Mouse (Mus musculus) erythroid progenitor cell, adult 5-6 weeks (primary cell): ENCODE results near the gene Zfp92. TPM values are rescaled to one million over a fixed set of nuclear protein-coding genes. Genes with fewer than 3 reads are reported as not detected.

ENCODE experiments used
- ATAC-seq: replicated peaks from 2 replicates; pipeline ENCODE4 v1.8.0; 2016; ENCODE audit warnings: moderate number of reproducible peaks, mild to moderate bottlenecking, moderate TSS enrichment, inconsistent platforms; ENCODE audit not compliant: poor library complexity, low FRiP score, severe bottlenecking
- total RNA-seq, 2 experiments: library from RNA; stranded (forward) in 1 of 2; stranded (reverse) in 1 of 2; fragments of 150-400 nt in 1 of 2; fragments of 186-747, 209-891 nt in 1 of 2; gene quantifications; 2 replicates each; pipeline versions ENCODE4 v1.2.3 to v1.2.4; 2015 to 2017; ENCODE audit warnings: low replicate concordance in 2 of 2

Gene Zfp92
- total RNA-seq, 2 experiments from 2014 or later = not detected

DNA sequence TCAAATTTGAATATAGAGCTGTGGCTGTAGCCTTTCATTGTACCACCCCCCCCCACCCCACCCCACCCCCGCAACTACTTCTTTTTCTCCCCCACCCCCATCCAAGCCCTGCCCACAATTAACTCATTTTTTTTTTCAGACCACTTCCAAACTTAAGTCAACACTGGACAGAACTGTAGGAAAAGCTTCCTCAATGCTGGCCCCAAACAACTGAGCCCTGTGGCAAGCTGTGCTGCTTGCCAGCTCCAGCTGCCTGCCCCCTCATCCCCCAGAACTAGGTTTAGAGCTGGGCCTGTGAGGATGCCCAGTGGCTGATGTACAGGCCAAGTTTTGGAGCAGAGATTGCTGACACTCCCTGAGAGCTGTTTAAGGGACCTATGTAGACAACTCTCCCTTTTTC is 57.9 kb downstream of the Zfp92 start:
- ATAC-seq = no peak

DNA sequence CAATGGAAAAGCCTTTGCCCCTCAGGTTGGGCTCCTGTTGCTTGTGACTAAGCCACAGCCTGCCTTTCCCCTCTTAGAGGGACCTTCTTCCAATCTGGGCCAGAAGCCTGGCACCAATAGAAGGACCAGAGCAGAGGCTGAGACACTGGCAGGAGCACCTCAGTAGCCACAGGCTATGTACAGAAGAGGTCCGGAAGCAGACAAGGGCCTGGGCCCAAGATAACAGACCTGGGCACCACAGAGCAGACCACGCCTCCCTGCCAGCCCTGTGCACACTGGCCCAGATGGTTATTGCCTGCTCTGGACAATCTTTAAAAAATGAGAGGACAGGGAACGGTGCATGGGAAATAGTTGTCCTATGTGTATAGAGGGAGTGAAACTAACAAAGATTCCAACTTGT is 60.9 kb downstream of the Zfp92 start:
- ATAC-seq = no peak

DNA sequence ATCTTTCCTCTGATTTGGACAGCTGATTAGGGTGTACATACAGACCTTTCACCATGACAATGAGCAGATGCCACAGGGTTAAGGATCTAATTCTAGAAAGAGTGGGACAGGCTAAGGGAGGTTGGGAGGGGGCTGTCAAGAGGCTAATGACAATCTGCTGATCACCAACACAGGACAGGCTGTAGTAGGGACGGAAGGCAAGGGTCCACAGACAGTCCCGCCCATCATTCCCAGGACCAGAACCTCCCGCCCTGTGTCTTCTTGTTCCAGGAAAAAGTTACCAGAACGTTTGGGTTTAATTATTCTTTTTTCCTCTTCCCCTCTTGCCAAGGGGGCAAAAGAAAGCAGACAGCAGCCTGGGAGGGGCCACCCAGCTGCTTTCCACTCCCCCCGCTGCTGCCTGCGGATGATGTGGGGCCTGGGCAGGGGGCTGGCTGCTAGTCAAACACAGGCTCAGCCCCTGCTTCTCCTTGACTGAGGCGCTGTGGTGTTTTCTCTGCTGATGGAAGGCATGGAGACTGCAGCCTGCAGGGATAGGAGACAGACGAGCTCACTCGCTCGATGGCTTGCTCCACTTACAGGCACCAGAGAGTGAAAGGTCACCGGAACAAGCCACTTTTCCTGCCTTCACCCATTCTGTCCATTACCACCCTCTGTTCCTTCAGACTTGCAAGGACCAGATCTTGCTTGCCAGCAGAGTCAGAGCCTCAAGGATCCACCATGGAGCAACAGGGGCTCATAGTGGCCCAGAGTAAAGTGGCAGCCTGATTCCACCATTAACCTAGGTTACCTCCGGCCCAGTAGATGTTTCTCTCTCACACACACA is 63.7 kb downstream of the Zfp92 start:
- no peak for ATAC-seq

- ATAC-seq = no peak
Measured at GRCm38 (mm10) chrX:73475658-73476256, 64.9 kb downstream of the Zfp92 start.

- ATAC-seq = no peak
Measured at GRCm38 (mm10) chrX:73476621-73477020, 65.7 kb downstream of the Zfp92 start.

- ATAC-seq = no peak
Measured at GRCm38 (mm10) chrX:73477500-73477899, 66.6 kb downstream of the Zfp92 start.

Other genes starting within 250 kb of the Zfp92 start
- not detected in 2 replicates for gene Spin2d, start 234.1 kb upstream of the Zfp92 start, total RNA-seq (2015; ENCODE audit: low replicate concordance)
- not detected in 2 replicates for gene Spin2d, start 234.1 kb upstream of the Zfp92 start, total RNA-seq (2017; ENCODE audit: low replicate concordance)
- gene Xlr3b, start 218.9 kb upstream of the Zfp92 start, total RNA-seq (2015; ENCODE audit: low replicate concordance) = not detected in 2 replicates
- gene Xlr3b, start 218.9 kb upstream of the Zfp92 start, total RNA-seq (2017; ENCODE audit: low replicate concordance) = 1.4 TPM in 1 of 2 replicates, not detected in the other
- 2.9 and 10.8 TPM in 2 replicates for gene Xlr4b, start 196.8 kb upstream of the Zfp92 start, total RNA-seq (2015; ENCODE audit: low replicate concordance)
- gene Xlr4b, start 196.8 kb upstream of the Zfp92 start, total RNA-seq (2017; ENCODE audit: low replicate concordance) = 5.5 TPM in 1 of 2 replicates, not detected in the other
- gene F8a, start 182.8 kb upstream of the Zfp92 start, total RNA-seq (2015; ENCODE audit: low replicate concordance) = 1.7 and 1.8 TPM in 2 replicates
- 1.3 TPM in 2 replicates for gene F8a, start 182.8 kb upstream of the Zfp92 start, total RNA-seq (2017; ENCODE audit: low replicate concordance)
- 7.1 TPM in 1 of 2 replicates, not detected in the other for gene Xlr4c, start 168.0 kb upstream of the Zfp92 start, total RNA-seq (2015; ENCODE audit: low replicate concordance)
- gene Xlr4c, start 168.0 kb upstream of the Zfp92 start, total RNA-seq (2017; ENCODE audit: low replicate concordance) = 14.4 TPM in 1 of 2 replicates, not detected in the other
- gene Xlr3c, start 145.7 kb upstream of the Zfp92 start, total RNA-seq (2015; ENCODE audit: low replicate concordance) = not detected in 2 replicates
- not detected in 2 replicates for gene Xlr3c, start 145.7 kb upstream of the Zfp92 start, total RNA-seq (2017; ENCODE audit: low replicate concordance)
- gene Xlr5a, start 118.1 kb upstream of the Zfp92 start, total RNA-seq (2015; ENCODE audit: low replicate concordance) = not detected in 2 replicates
- gene Xlr5a, start 118.1 kb upstream of the Zfp92 start, total RNA-seq (2017; ENCODE audit: low replicate concordance) = not detected in 2 replicates
- gene Xlr5c, start 118.1 kb upstream of the Zfp92 start, total RNA-seq (2015; ENCODE audit: low replicate concordance) = not detected in 2 replicates
- gene Xlr5c, start 118.1 kb upstream of the Zfp92 start, total RNA-seq (2017; ENCODE audit: low replicate concordance) = not detected in 2 replicates
- not detected in 2 replicates for gene Gm45015, start 74.3 kb upstream of the Zfp92 start, total RNA-seq (2015; ENCODE audit: low replicate concordance)
- gene Gm45015, start 74.3 kb upstream of the Zfp92 start, total RNA-seq (2017; ENCODE audit: low replicate concordance) = not detected in 2 replicates
- gene Zfp275, start 68.5 kb upstream of the Zfp92 start, total RNA-seq (2015; ENCODE audit: low replicate concordance) = 0.42 and 2.9 TPM in 2 replicates
- gene Zfp275, start 68.5 kb upstream of the Zfp92 start, total RNA-seq (2017; ENCODE audit: low replicate concordance) = 0.51 and 0.61 TPM in 2 replicates
- not detected in 2 replicates for gene Gm18336, start 12.4 kb upstream of the Zfp92 start, total RNA-seq (2015; ENCODE audit: low replicate concordance)
- not detected in 2 replicates for gene Gm18336, start 12.4 kb upstream of the Zfp92 start, total RNA-seq (2017; ENCODE audit: low replicate concordance)
- gene Trex2, start 24.2 kb downstream of the Zfp92 start, total RNA-seq (2015; ENCODE audit: low replicate concordance) = not detected in 2 replicates
- gene Trex2, start 24.2 kb downstream of the Zfp92 start, total RNA-seq (2017; ENCODE audit: low replicate concordance) = not detected in 2 replicates
- gene Haus7, start 47.9 kb downstream of the Zfp92 start, total RNA-seq (2015; ENCODE audit: low replicate concordance) = 9.2 and 13.0 TPM in 2 replicates
- 8.0 and 14.1 TPM in 2 replicates for gene Haus7, start 47.9 kb downstream of the Zfp92 start, total RNA-seq (2017; ENCODE audit: low replicate concordance)
- 11.2 and 28.9 TPM in 2 replicates for gene Bgn, start 72.5 kb downstream of the Zfp92 start, total RNA-seq (2015; ENCODE audit: low replicate concordance)
- gene Bgn, start 72.5 kb downstream of the Zfp92 start, total RNA-seq (2017; ENCODE audit: low replicate concordance) = 1.0 and 1.8 TPM in 2 replicates
- gene Atp2b3, start 92.0 kb downstream of the Zfp92 start, total RNA-seq (2015; ENCODE audit: low replicate concordance) = not detected in 2 replicates
- not detected in 2 replicates for gene Atp2b3, start 92.0 kb downstream of the Zfp92 start, total RNA-seq (2017; ENCODE audit: low replicate concordance)
- not detected in 2 replicates for gene Dusp9, start 228.3 kb downstream of the Zfp92 start, total RNA-seq (2015; ENCODE audit: low replicate concordance)
- gene Dusp9, start 228.3 kb downstream of the Zfp92 start, total RNA-seq (2017; ENCODE audit: low replicate concordance) = not detected in 2 replicates
- gene Pnck, start 249.0 kb downstream of the Zfp92 start, total RNA-seq (2015; ENCODE audit: low replicate concordance) = not detected in 2 replicates
- gene Pnck, start 249.0 kb downstream of the Zfp92 start, total RNA-seq (2017; ENCODE audit: low replicate concordance) = not detected in 2 replicates